ENCODE assay signal across 8 mouse cellular contexts in the genomic region with DNA sequence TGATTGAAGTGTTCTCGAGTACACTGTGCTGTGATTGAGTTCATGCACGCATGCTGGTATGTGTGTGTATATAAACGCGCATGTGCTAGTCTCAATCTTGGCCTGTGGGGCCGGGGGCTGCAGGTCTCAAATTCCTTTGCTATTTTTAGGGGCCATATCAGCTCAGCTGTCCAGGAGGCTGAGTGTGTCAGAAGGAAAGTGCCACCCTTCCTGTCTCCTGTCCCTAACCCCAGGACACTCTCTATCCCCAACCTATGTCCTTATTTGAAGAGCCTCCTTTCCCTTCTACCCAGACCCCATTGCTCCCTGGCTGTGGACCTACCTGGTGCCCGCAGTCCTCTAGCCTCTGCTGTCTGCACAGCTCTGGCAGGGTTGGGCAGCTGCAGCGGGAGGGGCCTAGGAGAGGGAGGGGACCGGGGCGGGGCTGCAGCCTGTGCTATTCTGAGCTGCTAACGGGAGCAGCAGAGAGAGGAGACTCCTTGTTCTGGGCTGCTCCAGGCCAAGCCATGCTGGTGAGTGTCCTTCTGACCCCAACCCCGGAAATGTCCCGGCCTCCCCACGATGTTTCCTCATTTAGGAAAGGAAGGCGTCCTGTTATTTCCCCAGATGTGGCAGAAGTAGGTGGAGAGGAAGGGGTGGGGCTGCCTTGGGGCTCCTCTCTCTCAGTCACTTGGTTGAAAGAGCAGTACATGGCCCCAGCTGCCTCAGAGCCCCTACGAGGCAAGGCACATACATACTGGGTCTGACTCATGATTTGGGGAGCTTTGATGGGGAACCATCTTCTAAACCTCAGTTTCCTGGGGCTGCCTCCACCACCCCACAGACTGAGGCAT. TPM values are rescaled to one million over a fixed set of nuclear protein-coding genes. Genes with fewer than 3 reads are reported as not detected.
DNase-seq lines count a peak whose midpoint lies in the region; ATAC-seq lines count a peak whose summit lies in the region.

No protein-coding gene starts in this region.

- no peaks in the 10 kb centered on the region for H3K27me3 ChIP-seq in embryonic facial prominence, embryonic 15.5 days
- H3K27me3 ChIP-seq in heart, embryonic 15.5 days, result no peaks in the 10 kb centered on the region
- H3K27me3 ChIP-seq in kidney, embryonic 16.5 days (ENCODE audit: insufficient read depth, low read length), result no peaks in the 10 kb centered on the region

- H3K4me2 ChIP-seq in embryonic facial prominence, embryonic 15.5 days (replicated peaks), result peak overlapping the region; percentile 40
- peak overlapping the region; percentile 81 for H3K4me2 ChIP-seq in heart, embryonic 15.5 days
- H3K4me2 ChIP-seq in kidney, embryonic 16.5 days (replicated peaks; ENCODE audit: low read depth, low read length), result peak overlapping the region; percentile 39

- H3K9ac ChIP-seq in embryonic facial prominence, embryonic 15.5 days, result no peak overlapping the region
- peak overlapping the region; percentile 68 for H3K9ac ChIP-seq in heart, embryonic 15.5 days
- no peak overlapping the region; the same call in 1 of the 2 replicates for H3K9ac ChIP-seq in kidney, embryonic 16.5 days (replicated peaks; ENCODE audit: low read length)

- peak; percentile 55 for DNase-seq in right cerebral cortex, postnatal 14 days
- DNase-seq in right cerebral cortex, postnatal 4 days, result no peak
- peak; percentile 77 for DNase-seq in lung, postnatal 14 days
- DNase-seq in spleen, adult 12 weeks (ENCODE audit: low spot score), result peak; percentile 52
- no peak for DNase-seq in urinary bladder, adult 2 months (ENCODE audit: low spot score)

- H3K27ac ChIP-seq in embryonic facial prominence, embryonic 15.5 days (replicated peaks), result peak overlapping the region; percentile 78
- H3K27ac ChIP-seq in heart, embryonic 15.5 days, result peak overlapping the region; percentile 99
- H3K27ac ChIP-seq in kidney, embryonic 16.5 days (ENCODE audit: low read length), result peak overlapping the region; percentile 77; the same call in 1 of the 2 replicates

- no peaks in the 10 kb centered on the region for H3K9me3 ChIP-seq in embryonic facial prominence, embryonic 15.5 days (replicated peaks)
- H3K9me3 ChIP-seq in heart, embryonic 15.5 days (replicated peaks), result no peaks in the 10 kb centered on the region
- no peaks in the 10 kb centered on the region for H3K9me3 ChIP-seq in kidney, embryonic 16.5 days (ENCODE audit: low read length)

- H3K36me3 ChIP-seq in embryonic facial prominence, embryonic 15.5 days, result no peaks in the 10 kb centered on the region
- no peaks in the 10 kb centered on the region for H3K36me3 ChIP-seq in heart, embryonic 15.5 days
- no peaks in the 10 kb centered on the region for H3K36me3 ChIP-seq in kidney, embryonic 16.5 days (ENCODE audit: insufficient read depth, low read length)

- H3K4me3 ChIP-seq in embryonic facial prominence, embryonic 15.5 days (replicated peaks), result peak overlapping the region; percentile 24
- peak overlapping the region; percentile 56 for H3K4me3 ChIP-seq in heart, embryonic 15.5 days
- H3K4me3 ChIP-seq in kidney, embryonic 16.5 days (ENCODE audit: low read length), result peak overlapping the region; percentile 20; the same call in 1 of the 2 replicates

- peak; percentile 89 for ATAC-seq in embryonic facial prominence, embryonic 15.5 days (ENCODE audit: insufficient number of reproducible peaks, low FRiP score, low TSS enrichment, low read depth)
- peak; percentile 92 for ATAC-seq in heart, embryonic 15.5 days (replicated peaks; ENCODE audit: insufficient number of reproducible peaks, insufficient read depth, low FRiP score, low read depth)
- peak; percentile 89 for ATAC-seq in kidney, embryonic 16.5 days (ENCODE audit: low FRiP score, low TSS enrichment)

- WGBS in embryonic facial prominence, embryonic 15.5 days, result 13% methylated on average over 15 of the region's 15 CpGs
- WGBS in heart, embryonic 15.5 days, result 2% methylated on average over 15 of the region's 15 CpGs
- 22% methylated on average over 15 of the region's 15 CpGs for WGBS in kidney, embryonic 16.5 days

- peaks cover 22% of the 10 kb centered on the region for H3K4me1 ChIP-seq in embryonic facial prominence, embryonic 15.5 days
- H3K4me1 ChIP-seq in heart, embryonic 15.5 days (replicated peaks), result peaks cover 61% of the 10 kb centered on the region
- peaks cover 16% of the 10 kb centered on the region for H3K4me1 ChIP-seq in kidney, embryonic 16.5 days (ENCODE audit: insufficient read depth, low read length)

RNA-seq across cellular contexts. Expression of gene Gm10277, which starts 13.5 kb away (rescaled TPM):
- polyA plus RNA-seq in embryonic facial prominence, embryonic 15.5 days (2015; fragmentation: Nextera tagmentation; extraction: Ambion mirVana), result 1.3 and 1.4 TPM in 2 replicates
- polyA plus RNA-seq in heart, embryonic 15.5 days (2015; fragmentation: Nextera tagmentation; extraction: Ambion mirVana), result 0.93 and 1.4 TPM in 2 replicates
- 1.5 and 1.6 TPM in 2 replicates for polyA plus RNA-seq in kidney, embryonic 16.5 days (2015; fragmentation: Nextera tagmentation; extraction: Ambion mirVana)
- not detected in 2 replicates for polyA plus RNA-seq in urinary bladder, adult 2 months (2012; rRNA removed)

RNA-seq across cellular contexts. Expression of gene Myo18a, which starts 38.0 kb away (rescaled TPM):
- polyA plus RNA-seq in embryonic facial prominence, embryonic 15.5 days (2015; fragmentation: Nextera tagmentation; extraction: Ambion mirVana), result 56.3 and 58.9 TPM in 2 replicates
- polyA plus RNA-seq in heart, embryonic 15.5 days (2015; fragmentation: Nextera tagmentation; extraction: Ambion mirVana), result 107 and 109 TPM in 2 replicates
- polyA plus RNA-seq in kidney, embryonic 16.5 days (2015; fragmentation: Nextera tagmentation; extraction: Ambion mirVana), result 32.4 and 38.1 TPM in 2 replicates
- 24.1 and 33.8 TPM in 2 replicates for polyA plus RNA-seq in urinary bladder, adult 2 months (2012; rRNA removed)

Comparison
In these comparisons a context has a peak if more than half of its experiments do, and no peak if none do; other contexts are left out.
1. DNase-seq: peak in right cerebral cortex, postnatal 14 days (single experiment), lung, postnatal 14 days (single experiment) and spleen, adult 12 weeks (single experiment); none in right cerebral cortex, postnatal 4 days (single experiment) and urinary bladder, adult 2 months (single experiment).
2. Peak in every context shown above with its lines, with median percentiles within 50 percentile points of each other: ATAC-seq, H3K27ac ChIP-seq, H3K4me2 ChIP-seq and H3K4me3 ChIP-seq.